Mouse (Mus musculus) lung, postnatal 0 days (tissue): ENCODE results near the gene Tlk1.

Source experiments
- CTCF ChIP-seq: IDR thresholded peaks from 2 replicates; pipeline ENCODE4 v1.5.1; 2016; ENCODE audit warnings: antibody characterized with exemption, mild to moderate bottlenecking
- EP300 ChIP-seq: IDR thresholded peaks from 2 replicates; pipeline ENCODE4 v1.6.1; 2016; ENCODE audit warnings: antibody characterized with exemption, mild to moderate bottlenecking, control low read depth

- no peak for TF ChIP-seq EP300
- TF ChIP-seq CTCF: no peak
Measured at GRCm38 (mm10) chr2:70710878-70711277, 114.7 kb downstream of the Tlk1 start.
